Mouse (Mus musculus): ENCODE measurements around the gene Fastk. TPM values are rescaled to one million over a fixed set of nuclear protein-coding genes. Genes with fewer than 3 reads are reported as not detected.
"Not testable (repeated sequence)": the region's sequence is repeated elsewhere in the genome, so short reads cannot be mapped to it uniquely, and the experiment has no call there.

Fastk gene
- total and polyA plus RNA-seq, 3 experiments: 36.2 to 286 (median 95.9) TPM

DNA sequence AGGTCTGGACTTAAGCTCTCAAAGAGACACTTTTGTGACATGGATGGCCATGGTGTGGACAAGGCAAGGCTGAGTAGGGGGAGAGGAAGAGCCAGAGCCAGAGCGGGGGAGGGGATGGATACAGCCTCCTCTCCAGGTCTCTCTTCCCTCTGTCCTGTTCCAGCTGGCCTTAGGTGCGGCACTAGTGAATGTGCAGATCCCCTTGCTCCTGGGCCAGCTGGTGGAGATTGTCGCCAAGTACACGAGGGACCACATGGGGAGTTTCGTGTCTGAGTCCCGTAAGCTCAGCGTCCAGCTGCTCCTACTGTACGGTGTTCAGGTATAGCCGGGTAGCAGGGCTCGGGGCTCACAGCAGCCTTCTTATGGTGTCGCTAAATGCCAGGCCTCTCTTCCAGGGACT, 44.7 kb downstream of the Fastk start:
- DNase-seq (ENCODE audit: low spot score) (no peak), ATAC-seq (ENCODE audit: extremely low read depth, insufficient number of reproducible peaks, low FRiP score, poor library complexity, severe bottlenecking) (no peak)
- Histone ChIP-seq H3K27me3 (ENCODE audit: insufficient read depth, low read length) (no peaks in the 10 kb centered on the region), H3K4me3 (ENCODE audit: low read depth, low read length) (no peak overlapping the region), H3K4me1 (ENCODE audit: insufficient read depth, low read depth, low read length) (peaks cover 8% of the 10 kb centered on the region), H3K9me3 (replicated peaks) (no peaks in the 10 kb centered on the region), H3K36me3 (replicated peaks) (peaks cover 85% of the 10 kb centered on the region)
- TF ChIP-seq POLR2AphosphoS5 (IDR thresholded peaks at IDR 0.05; ENCODE audit: insufficient replicate concordance, low read depth, low read length): no peak
- no peak for TF ChIP-seq GATA2 (IDR thresholded peaks at IDR 0.05; ENCODE audit: borderline replicate concordance, low read depth, low read length)
- TF ChIP-seq TAL1 (conservative IDR thresholded peaks at IDR 0.05; ENCODE audit: low read depth, low read length): no peak
- no peak for TF ChIP-seq GATA1 (IDR thresholded peaks at IDR 0.05; ENCODE audit: borderline replicate concordance, low read length)
- TF ChIP-seq CTCF (IDR thresholded peaks at IDR 0.05; ENCODE audit: low read depth, low read length): no peak

DNA sequence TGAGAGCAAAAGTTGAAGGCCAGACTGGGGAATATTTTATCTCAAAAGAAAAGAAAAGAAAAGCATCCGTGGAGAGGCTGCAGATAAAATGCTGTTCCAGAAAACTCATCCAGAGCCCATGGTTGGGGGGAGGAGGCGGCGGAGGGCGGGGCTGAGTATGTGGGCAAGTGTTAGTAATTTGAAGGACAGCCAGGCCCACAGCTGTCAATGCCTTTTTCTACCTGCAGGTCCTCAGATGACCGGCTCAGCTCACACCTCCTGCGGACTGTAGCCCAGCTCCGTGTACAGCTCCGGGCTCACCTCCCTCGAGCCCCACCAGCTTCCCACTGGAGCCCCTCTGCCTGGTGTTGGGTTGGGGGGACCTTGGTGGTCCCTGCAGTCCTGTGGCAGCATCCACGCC, 45.4 kb downstream of the Fastk start:
- no peak for TF ChIP-seq TAL1 (conservative IDR thresholded peaks at IDR 0.05; ENCODE audit: low read depth, low read length)
- TF ChIP-seq CTCF (IDR thresholded peaks at IDR 0.05; ENCODE audit: low read depth, low read length): no peak
- TF ChIP-seq GATA1 (IDR thresholded peaks at IDR 0.05; ENCODE audit: borderline replicate concordance, low read length): no peak
- TF ChIP-seq GATA2 (IDR thresholded peaks at IDR 0.05; ENCODE audit: borderline replicate concordance, low read depth, low read length): no peak
- TF ChIP-seq POLR2AphosphoS5 (IDR thresholded peaks at IDR 0.05; ENCODE audit: insufficient replicate concordance, low read depth, low read length): no peak
- DNase-seq (ENCODE audit: low spot score) (no peak), ATAC-seq (ENCODE audit: extremely low read depth, insufficient number of reproducible peaks, low FRiP score, poor library complexity, severe bottlenecking) (no peak)
- Histone ChIP-seq H3K4me3 (ENCODE audit: low read depth, low read length) (no peak overlapping the region), H3K36me3 (replicated peaks) (peaks cover 79% of the 10 kb centered on the region), H3K4me1 (ENCODE audit: insufficient read depth, low read depth, low read length) (peaks cover 15% of the 10 kb centered on the region), H3K9me3 (replicated peaks) (no peaks in the 10 kb centered on the region), H3K27me3 (ENCODE audit: insufficient read depth, low read length) (no peaks in the 10 kb centered on the region)

DNA sequence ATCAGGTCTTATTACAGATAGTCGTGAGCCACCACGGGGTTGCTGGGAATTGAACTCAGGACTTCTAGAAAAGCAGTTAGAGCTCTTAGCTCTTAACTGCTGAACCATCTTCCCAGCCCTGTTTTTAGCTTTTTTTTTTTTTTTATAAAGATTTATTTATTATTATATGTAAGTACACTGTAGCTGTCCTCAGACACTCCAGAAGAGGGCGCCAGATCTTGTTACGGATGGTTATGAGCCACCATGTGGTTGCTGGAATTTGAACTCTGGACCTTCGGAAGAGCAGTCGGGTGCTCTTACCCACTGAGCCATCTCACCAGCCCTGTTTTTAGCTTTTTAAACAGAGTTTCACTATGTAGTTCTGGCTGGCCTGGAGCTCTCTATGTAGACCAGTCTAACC, 48.8 kb downstream of the Fastk start:
- H3K36me3 ChIP-seq (replicated peaks): peaks cover 47% of the 10 kb centered on the region
- DNase-seq (ENCODE audit: low spot score); H3K4me3 ChIP-seq (ENCODE audit: low read depth, low read length); H3K27me3 ChIP-seq (ENCODE audit: insufficient read depth, low read length); ATAC-seq (ENCODE audit: extremely low read depth, insufficient number of reproducible peaks, low FRiP score, poor library complexity, severe bottlenecking); H3K9me3 ChIP-seq (replicated peaks): not testable (repeated sequence)
- peaks cover 44% of the 10 kb centered on the region for H3K4me1 ChIP-seq (ENCODE audit: insufficient read depth, low read depth, low read length)

DNA sequence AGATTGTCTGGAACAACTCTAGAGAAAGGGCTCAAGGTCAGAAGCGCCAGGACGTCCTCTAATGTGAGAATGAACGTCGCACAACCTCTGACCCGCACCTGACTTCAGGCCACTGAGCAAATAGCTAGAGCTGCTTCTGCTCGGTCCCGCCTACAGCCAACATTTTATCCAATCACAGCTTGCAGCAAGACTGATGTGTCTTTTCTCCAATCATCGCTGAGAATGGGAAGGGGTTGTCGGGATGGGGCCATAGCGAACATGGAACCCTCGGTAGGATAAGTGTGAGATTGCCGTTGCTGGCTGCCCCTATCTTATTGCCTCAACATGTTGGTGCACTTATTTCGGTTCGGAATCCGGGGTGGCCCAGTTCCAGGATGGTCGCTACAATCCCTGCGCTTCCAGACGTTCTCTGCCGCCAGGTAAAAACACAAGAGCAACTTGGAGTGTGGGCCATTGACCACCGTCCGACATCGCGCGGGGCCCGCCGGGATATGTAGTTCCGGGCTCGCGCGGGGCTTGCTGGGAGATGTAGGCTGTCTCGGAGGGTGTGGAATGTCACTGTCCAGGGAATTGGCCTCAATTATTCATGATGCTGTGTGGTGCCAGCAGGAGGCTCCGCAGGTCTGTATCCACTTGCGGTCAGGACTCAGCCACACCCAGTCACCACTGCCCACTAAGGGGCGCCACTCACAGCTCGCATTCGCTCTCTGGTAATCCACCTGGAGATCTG, 50.8 kb downstream of the Fastk start:
- ATAC-seq (ENCODE audit: extremely low read depth, insufficient number of reproducible peaks, low FRiP score, poor library complexity, severe bottlenecking) (peak; percentile 89), DNase-seq (ENCODE audit: low spot score) (peak; percentile 99)
- Histone ChIP-seq H3K4me1 (ENCODE audit: insufficient read depth, low read depth, low read length) (peaks cover 58% of the 10 kb centered on the region), H3K4me3 (ENCODE audit: low read depth, low read length) (peak overlapping the region; percentile 76), H3K9me3 (replicated peaks) (no peaks in the 10 kb centered on the region), H3K27me3 (ENCODE audit: insufficient read depth, low read length) (no peaks in the 10 kb centered on the region), H3K36me3 (replicated peaks) (peaks cover 29% of the 10 kb centered on the region)
- TF ChIP-seq TAL1 (conservative IDR thresholded peaks at IDR 0.05; ENCODE audit: low read depth, low read length): no peak
- no peak for TF ChIP-seq POLR2AphosphoS5 (IDR thresholded peaks at IDR 0.05; ENCODE audit: insufficient replicate concordance, low read depth, low read length)
- TF ChIP-seq GATA1 (IDR thresholded peaks at IDR 0.05; ENCODE audit: borderline replicate concordance, low read length): no peak
- no peak for TF ChIP-seq CTCF (IDR thresholded peaks at IDR 0.05; ENCODE audit: low read depth, low read length)
- TF ChIP-seq GATA2 (IDR thresholded peaks at IDR 0.05; ENCODE audit: borderline replicate concordance, low read depth, low read length): no peak

DNA sequence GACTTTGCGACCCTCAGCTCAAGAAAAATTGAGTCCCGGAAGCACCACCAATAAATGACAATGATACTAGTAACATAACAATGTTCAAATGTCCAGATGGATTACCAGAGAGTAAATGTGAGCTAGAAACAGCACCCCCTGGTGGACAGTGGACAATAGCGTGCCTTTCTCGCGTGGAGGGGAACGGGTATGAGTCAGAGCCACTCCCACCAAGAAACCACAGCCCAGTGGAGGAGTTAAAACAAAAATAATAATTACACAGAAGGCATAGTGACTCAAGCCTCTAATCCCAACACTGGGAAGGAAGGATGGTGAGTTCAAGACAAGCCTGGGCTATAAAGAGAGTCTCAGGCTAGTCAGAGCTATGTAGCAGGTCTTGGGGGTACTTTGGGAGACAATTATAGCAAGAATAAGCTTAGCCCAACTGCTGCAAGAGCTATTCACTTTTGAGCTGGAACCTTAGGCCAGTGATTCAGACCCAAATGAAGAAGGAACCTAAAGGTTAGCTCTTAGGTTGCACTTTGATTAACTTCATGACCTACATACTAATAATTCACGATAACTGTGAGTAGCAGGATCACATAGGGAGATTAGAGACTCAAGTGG, 51.6 kb downstream of the Fastk start, which contains the start of gene Abcb8:
Gene Abcb8, plus strand, starts transcription at position 272 of the 606 bp plus-strand sequence.
- peaks cover 66% of the 10 kb centered on the region for H3K4me1 ChIP-seq (ENCODE audit: insufficient read depth, low read depth, low read length)
- ATAC-seq (ENCODE audit: extremely low read depth, insufficient number of reproducible peaks, low FRiP score, poor library complexity, severe bottlenecking): peak; percentile 9; the same call in 1 of the 2 replicates
- peak; percentile 76 for DNase-seq (ENCODE audit: low spot score)
- H3K36me3 ChIP-seq (replicated peaks): peaks cover 22% of the 10 kb centered on the region
- peak within 1 kb of the TSS; percentile 76 for H3K4me3 ChIP-seq (ENCODE audit: low read depth, low read length)
- TF ChIP-seq POLR2AphosphoS5 (IDR thresholded peaks at IDR 0.05; ENCODE audit: insufficient replicate concordance, low read depth, low read length) (no peak), CTCF (IDR thresholded peaks at IDR 0.05; ENCODE audit: low read depth, low read length) (peak; percentile 86)
- no peaks in the 10 kb centered on the region for H3K27me3 ChIP-seq (ENCODE audit: insufficient read depth, low read length)
- no peaks in the 10 kb centered on the region for H3K9me3 ChIP-seq (replicated peaks)

DNA sequence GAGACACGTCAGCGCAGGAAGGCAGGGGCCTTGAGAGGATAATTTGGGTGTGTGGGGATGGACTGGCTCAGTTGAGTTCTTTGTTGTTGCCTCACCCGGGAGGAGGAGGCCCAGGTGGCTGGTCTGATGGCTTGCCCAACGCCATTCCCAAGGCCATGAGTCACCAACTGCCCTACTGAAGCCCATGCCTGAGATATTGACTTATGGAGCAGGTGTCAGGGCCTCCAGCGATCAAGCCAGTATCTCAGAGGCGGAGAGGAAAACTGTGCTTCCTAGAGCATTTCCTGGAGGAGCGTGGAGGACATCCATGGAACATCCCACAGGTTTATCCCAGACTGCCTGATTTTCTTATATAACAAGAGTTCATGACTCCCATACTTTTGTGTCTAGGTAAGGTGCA, 52.4 kb downstream of the Fastk start:
- Histone ChIP-seq H3K36me3 (replicated peaks) (peaks cover 15% of the 10 kb centered on the region), H3K4me1 (ENCODE audit: insufficient read depth, low read depth, low read length) (peaks cover 68% of the 10 kb centered on the region), H3K27me3 (ENCODE audit: insufficient read depth, low read length) (peaks cover 7% of the 10 kb centered on the region; the same call in 1 of the 2 replicates), H3K9me3 (replicated peaks) (peaks cover 7% of the 10 kb centered on the region), H3K4me3 (ENCODE audit: low read depth, low read length) (no peak overlapping the region)
- DNase-seq (ENCODE audit: low spot score) (no peak), ATAC-seq (ENCODE audit: extremely low read depth, insufficient number of reproducible peaks, low FRiP score, poor library complexity, severe bottlenecking) (no peak)
- TF ChIP-seq POLR2AphosphoS5 (IDR thresholded peaks at IDR 0.05; ENCODE audit: insufficient replicate concordance, low read depth, low read length) (no peak), GATA1 (IDR thresholded peaks at IDR 0.05; ENCODE audit: borderline replicate concordance, low read length) (no peak)

Data from G1E (cell line).